Mouse (Mus musculus) cortical plate, adult 2 months (tissue): ENCODE data around the gene Mrtfa.

Experiments used
- CTCF ChIP-seq: fragments of 200-500 bp; IDR thresholded peaks from 2 replicates; pipeline ENCODE4 v1.5.1; 2011; ENCODE audit warnings: mild to moderate bottlenecking, control low read depth, low read length; ENCODE audit not compliant: insufficient read depth; ENCODE audit errors: extremely low read depth
- POLR2A ChIP-seq: fragments of 200-500 bp; IDR thresholded peaks from 2 replicates; pipeline ENCODE4 v1.6.1; 2011; ENCODE audit warnings: mild to moderate bottlenecking, low read length, control low read depth; ENCODE audit not compliant: insufficient read depth; ENCODE audit errors: extremely low read depth

DNA sequence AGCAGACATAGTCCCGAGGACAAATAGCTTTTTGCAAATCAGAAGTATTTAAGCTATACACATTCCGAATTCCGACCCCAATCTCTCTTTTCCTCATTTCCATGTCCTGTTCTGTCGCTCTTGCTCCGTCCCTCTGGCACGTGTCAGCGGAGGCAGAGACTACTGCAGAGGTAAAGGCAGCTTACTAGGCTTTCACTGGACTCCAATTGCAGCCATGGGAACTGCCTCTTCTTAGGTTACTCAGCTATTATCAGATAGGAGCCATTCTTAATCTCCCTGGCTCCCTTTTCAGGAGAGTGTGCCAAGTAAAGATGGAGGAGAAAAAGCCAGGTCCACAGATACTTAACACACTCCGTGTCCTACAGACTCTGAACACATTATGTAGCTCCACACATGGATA lies 18.3 kb downstream of the Mrtfa start:
- TF ChIP-seq POLR2A (no peak), CTCF (no peak)
